Mouse (Mus musculus): ENCODE data around the gene Prkca.

The Prkca gene

DNA sequence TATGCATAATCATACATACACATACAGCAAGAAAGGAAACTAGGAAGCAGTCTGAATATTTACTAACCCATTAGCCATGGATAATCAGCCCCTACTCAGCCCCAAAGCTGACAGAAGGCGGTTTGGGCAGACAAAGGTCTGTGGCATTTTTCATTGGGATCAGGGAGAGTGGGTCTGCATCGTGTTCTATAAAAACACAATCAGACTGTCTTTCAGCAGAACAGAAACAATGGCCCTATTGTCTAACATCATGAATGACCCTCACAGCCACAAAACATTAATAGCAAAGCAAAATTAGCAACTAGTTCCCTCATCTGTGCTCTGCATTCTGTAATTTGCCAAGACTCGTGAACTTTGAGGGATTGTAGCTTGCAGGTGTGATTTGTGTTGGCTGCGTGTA, 181.6 kb downstream of the Prkca start:
- no peak for DNase-seq (ENCODE audit: low read depth, low spot score)

- no peak for DNase-seq (ENCODE audit: low read depth, low spot score)
Measured at GRCm38 (mm10) chr11:108160056-108160455, 183.7 kb downstream of the Prkca start.

DNA sequence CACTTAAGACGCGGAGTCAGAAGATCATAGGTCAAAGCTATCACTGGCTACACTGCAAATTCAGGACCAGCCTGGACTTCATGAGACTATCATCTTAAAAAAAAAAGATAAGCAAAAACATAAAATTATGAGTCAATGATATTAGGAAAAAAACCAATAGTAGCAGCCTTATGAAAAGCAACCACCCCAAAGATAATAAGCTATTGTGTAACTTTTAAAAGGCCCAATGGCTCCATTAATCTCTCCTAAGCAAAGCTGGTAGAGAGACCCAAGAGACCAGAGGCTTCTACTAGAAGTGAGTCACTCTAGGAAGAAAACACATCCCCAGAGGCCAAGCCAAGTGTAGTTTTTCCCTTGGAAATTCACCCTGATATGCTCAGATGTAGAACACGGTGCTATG, 185.7 kb downstream of the Prkca start:
- no peak for DNase-seq (ENCODE audit: low read depth, low spot score)

DNA sequence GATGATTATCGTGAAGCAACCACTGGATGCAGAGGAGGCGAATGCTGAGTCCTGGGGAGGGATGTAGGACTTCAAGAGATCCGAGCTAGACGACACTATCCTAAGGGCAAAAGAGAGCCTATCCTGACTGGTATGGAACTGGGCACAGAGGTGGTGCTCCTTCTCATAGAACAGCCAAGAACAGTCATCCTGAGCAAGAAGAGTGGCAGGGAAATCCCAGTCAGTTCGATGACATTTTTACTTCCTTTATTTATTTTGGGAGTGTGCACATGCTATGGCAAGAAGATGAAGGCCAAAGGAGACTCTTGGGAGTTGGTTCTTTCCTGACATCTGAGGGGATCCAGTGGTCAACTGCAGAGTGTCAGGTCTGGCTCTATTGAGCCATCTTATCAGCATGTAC, 186.7 kb downstream of the Prkca start:
- no peak for DNase-seq (ENCODE audit: low read depth, low spot score)

DNA sequence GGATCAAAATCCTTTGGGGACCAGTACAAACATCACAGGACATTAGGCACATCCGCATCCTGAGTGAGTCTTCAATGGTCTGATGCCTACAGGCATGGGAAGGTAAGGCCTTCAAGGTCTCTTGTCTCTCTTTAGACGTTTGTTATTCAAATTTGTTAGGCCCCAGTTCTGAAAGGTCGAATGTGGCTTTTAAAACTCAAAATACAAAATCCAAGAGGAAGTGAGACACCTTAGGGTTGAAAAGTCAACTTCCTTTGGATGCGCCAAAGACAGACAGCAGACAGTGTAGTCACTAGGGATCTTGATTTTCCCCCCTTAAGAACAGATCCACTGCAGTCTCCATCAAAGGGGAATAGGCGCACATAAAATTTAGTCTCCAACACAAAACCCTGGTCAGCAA, 187.6 kb downstream of the Prkca start:
- DNase-seq (ENCODE audit: low read depth, low spot score): no peak

GRCm38 (mm10) chr11:108155088-108155580, 188.6 kb downstream of the Prkca start:
- no peak for DNase-seq (ENCODE audit: low read depth, low spot score)

DNA sequence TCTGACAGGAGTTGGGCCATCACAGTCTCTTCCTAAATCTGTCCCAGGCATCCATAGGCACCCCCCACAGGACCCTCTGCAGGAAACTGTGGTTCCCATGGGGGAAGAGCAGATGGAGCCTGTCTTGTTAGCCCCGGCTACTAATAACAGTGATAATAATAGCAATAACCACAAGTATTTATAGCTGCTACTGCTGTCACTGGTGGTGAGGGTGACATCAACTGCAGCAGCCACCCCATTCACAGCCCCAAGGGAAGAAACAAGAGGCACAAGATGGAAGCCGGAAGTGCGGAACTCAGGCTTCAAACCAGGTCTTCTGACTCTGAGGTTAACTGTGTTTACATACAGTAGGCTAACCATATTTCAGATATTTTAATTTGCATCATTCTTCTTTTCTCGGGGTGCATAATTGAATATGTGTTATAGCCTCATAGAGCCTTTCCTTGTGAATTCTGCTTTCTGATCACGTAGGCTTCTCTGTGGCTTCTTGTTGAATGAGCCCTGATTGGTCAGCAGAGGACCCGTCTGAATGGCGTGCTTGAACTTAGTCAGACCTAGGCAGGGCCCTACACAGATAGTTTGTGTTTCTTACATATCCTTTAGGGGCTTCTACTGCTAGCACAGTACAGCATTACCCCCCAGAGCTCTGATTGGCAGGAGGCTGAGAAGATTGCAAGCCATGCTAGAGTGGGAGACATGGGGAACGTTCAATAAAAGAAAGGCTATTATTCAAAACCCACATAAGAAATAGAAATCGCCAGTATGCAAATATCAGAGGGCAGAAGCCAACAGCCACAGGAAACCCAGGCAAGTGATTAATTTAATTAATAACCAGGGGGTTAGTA, 189.5 kb downstream of the Prkca start:
- no peak for DNase-seq (ENCODE audit: low read depth, low spot score)

GRCm38 (mm10) chr11:108152591-108152990, 191.1 kb downstream of the Prkca start:
- DNase-seq (ENCODE audit: low read depth, low spot score): no peak

GRCm38 (mm10) chr11:108150410-108150809, 193.3 kb downstream of the Prkca start:
- DNase-seq (ENCODE audit: low read depth, low spot score): no peak

- DNase-seq (ENCODE audit: low read depth, low spot score): no peak
Measured at GRCm38 (mm10) chr11:108149187-108149586, 194.5 kb downstream of the Prkca start.

DNA sequence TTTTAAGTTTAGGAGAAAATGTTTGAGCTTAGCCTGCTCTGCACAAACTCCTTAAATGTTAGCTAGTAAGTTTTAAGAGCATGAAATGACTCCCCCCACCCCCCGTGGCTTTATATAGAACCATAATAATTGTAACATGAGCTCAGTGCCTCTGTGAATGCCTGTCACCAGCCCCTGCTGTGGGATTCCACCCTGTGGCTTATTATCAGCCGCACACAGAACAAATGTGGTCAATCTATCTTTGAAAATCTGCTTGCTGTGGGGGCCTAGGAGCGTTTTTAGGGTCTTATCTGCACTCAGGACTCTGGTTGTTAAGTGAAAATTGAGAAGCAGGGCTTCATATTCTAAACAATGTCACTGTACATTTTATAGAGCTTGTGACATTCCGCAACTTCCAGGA, 195.2 kb downstream of the Prkca start:
- no peak for DNase-seq (ENCODE audit: low read depth, low spot score)

- no peak for DNase-seq (ENCODE audit: low read depth, low spot score)
Measured at GRCm38 (mm10) chr11:108145752-108146496, 197.8 kb downstream of the Prkca start.

DNA sequence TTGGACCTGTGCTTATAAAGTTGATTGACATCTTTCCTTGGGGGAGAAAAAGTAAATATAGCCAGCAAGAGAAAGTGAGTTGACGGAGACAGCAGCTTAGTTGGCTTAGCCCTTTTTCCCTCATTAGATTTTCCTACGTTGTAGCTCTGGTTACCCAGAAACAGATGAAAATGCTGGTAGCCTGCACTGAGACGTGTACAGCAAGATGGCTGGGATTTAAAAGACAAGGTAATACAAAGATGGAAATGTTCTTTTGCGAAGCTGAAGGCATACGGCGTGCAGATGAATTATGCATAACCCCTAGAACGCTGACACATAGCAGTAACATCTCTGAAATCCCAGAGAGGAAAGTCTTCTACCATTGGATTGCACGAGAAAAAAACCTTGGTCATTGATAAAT, 198.6 kb downstream of the Prkca start:
- no peak for DNase-seq (ENCODE audit: low read depth, low spot score)

DNA sequence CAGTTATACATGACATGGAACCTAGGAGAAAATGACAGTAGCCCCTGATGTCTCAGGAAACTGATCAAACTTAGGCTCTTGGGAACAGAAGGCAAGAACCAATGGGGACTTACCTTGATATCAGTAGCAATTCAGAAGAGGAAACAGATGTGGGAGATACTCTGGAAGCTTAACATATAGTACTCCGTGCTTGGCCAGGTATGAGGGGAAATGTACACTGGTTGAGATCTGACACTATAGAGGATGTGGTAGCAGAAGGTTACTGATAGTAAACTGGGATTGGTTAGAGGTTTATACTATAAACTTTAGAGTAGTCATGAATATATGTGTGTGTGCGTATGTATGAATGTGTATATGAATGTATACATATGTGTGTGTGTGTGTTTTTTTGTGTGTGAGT, 200.0 kb downstream of the Prkca start:
- DNase-seq (ENCODE audit: low read depth, low spot score): no peak

GRCm38 (mm10) chr11:108140028-108140427, 203.7 kb downstream of the Prkca start:
- DNase-seq (ENCODE audit: low read depth, low spot score): no peak

DNA sequence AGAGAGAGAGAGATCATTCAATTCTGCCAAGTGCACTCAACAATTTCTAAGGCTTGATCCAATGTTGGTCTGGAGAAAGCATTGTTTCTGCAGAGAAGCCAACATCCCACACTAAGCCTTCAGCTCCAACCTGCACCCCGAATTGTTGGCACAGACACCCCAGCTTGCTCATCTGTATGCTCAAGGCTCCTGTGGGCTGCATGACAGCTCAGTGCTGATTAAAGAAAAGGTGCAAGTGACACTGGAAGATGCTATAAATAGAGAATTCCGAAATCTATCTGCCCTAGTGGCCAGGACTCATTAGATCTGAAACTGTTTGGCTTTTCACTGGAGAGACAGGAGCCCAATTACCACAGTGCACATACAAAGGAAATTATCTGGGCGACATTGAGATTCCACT, 207.4 kb downstream of the Prkca start:
- no peak for DNase-seq (ENCODE audit: low read depth, low spot score)

DNA sequence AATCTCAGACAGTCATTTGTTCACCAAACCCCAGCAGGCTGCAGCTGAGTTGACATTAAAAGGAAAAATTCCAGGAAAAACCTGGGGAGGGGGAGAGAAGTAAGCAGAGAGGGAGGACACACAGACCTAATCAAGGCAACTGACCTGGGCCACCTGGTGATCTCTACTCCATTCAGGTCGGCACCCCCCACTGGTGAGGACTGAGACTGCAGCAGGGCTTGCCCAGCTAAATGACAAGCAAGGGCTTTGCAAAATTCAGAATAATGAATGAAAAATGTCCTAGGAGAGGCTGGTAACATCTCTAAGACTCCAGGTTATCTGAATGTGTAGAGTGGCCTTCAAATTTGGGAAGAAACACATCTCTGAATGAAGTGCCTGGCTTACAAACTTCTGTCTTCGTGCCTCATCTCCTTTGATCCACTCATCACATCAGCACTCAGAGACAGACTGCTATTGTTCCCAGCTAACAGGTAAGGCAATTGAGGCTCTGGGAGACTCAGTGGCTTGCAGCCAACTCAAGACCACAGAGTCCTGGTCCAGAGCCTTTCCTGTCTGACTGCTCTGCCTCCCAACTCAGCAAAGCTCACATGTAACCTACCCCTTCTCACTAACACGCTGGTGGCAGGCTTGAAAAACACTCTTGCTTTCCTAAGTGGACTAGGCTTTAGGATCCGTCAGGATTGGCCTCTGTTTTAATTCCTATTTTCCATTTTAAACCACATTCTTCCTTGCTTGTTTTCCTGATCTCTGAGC, 208.1 kb downstream of the Prkca start:
- DNase-seq (ENCODE audit: low read depth, low spot score): no peak

DNA sequence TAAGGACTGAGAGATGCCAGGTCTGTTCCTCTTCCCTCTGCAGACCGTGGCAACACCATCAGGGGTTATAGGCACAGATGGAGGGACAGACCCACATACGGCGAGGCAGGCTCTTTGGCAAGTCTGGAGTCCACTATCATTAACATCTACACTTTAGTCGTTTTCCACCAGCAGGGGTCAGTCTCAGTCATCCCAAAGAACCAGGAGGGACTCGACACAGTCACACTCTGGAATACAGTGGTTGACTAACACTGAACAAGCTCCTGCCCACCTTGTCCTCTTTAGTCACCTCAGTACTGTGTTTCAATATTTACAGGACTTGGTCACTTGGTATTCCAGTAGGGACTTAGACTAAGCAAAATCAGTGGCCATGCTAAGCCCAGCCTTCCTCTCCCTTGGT, 215.1 kb downstream of the Prkca start:
- DNase-seq (ENCODE audit: low read depth, low spot score): peak; percentile 33

DNA sequence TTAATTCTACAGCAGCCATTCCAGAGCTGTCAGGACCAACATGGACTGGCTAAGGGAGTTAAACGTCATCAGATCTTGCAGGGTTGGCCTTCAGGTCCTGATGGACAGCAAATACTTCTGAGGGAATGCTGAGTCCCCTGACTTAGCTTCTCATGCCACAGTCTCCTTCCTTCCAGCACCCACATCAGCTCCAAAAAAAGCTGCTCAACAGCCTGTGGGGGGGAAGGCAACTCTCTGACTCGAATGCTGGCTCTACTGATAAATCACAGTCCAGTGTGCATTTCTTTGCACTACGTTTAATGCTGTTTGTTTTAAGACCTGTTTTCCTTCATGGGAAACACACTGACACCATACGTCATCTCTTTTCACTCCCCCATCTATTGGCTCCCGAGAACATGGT, 215.8 kb downstream of the Prkca start:
- no peak for DNase-seq (ENCODE audit: low read depth, low spot score)

DNA sequence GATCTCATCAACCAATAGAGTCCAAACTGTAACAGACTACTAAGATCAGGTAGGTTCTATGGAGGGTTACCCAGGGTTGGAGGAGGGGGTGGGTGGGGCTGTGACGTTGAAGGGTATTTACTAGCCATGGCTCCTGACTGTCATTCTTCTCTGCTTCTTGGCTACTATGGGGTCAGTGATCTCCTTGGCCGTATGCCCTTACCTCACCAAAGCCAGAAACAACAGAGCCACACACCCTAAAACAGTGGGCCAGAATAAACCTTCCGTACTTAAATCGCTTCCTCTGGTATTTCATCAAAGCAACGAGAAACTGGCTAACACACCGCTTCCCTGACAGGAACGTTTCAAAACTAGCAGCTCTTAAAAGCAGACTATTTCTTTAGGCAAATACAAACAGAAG, 221.2 kb downstream of the Prkca start:
- DNase-seq (ENCODE audit: low read depth, low spot score): no peak

DNA sequence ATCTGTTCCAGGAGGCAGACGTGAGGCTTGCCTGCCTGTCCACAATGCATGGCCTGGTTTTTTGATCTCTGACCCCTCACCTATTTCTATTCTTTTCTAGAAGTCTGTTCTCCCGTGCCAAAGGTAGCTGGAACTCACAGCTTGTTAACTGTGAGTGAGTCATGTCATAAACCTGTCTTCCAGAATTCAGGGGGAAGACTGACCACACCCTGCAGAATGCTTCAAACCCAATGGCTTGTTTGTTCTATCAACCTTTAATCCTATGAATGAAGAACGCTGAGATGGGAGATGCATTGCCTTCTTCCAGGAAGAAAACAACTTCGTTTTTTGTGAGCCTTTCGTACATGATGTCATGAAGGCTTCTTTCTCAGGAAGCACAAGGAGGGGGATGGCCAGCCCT, 223.0 kb downstream of the Prkca start:
- DNase-seq (ENCODE audit: low read depth, low spot score): no peak

DNA sequence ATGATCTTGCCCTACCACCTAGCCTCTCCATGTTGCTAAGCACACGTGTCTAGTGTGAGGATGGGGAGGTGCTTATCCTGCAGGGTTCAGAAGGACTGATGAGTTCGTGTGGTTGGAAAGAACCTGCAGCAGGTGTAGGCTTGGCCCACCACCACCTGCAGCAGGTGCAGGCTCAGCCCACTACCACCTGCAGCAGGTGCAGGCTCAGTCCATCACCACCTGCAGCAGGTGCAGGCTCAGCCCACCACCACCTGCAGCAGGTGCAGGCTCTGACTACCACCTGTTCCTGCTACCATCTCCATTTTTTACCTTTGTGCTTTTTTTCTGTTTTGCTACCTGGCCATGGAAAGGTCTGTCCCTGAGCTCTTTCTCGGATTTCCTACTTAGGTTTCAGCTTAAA, 223.9 kb downstream of the Prkca start:
- no peak for DNase-seq (ENCODE audit: low read depth, low spot score)

Measured in R1 (cell line).